Mouse (Mus musculus) erythroid progenitor cell, adult 5-6 weeks (primary cell): ENCODE measurements around the gene Clic6. TPM values are rescaled to one million over a fixed set of nuclear protein-coding genes. Genes with fewer than 3 reads are reported as not detected.

Source experiments
- ATAC-seq: replicated peaks from 2 replicates; pipeline ENCODE4 v1.8.0; 2016; ENCODE audit warnings: moderate number of reproducible peaks, mild to moderate bottlenecking, moderate TSS enrichment, inconsistent platforms; ENCODE audit not compliant: poor library complexity, low FRiP score, severe bottlenecking
- total RNA-seq, 2 experiments: library from RNA; stranded (forward) in 1 of 2; stranded (reverse) in 1 of 2; fragments of 150-400 nt in 1 of 2; fragments of 186-747, 209-891 nt in 1 of 2; gene quantifications; 2 replicates each; pipeline versions ENCODE4 v1.2.3 to v1.2.4; 2015 to 2017; ENCODE audit warnings: low replicate concordance in 2 of 2

The Clic6 gene
- total RNA-seq, 2 experiments from 2014 or later, result not detected

GRCm38 (mm10) chr16:92578915-92579653 is 93.5 kb downstream of the Clic6 start:
- ATAC-seq, result no peak

GRCm38 (mm10) chr16:92580981-92581380 is 95.4 kb downstream of the Clic6 start:
- no peak for ATAC-seq

GRCm38 (mm10) chr16:92581767-92582166 is 96.2 kb downstream of the Clic6 start:
- ATAC-seq, result no peak

DNA sequence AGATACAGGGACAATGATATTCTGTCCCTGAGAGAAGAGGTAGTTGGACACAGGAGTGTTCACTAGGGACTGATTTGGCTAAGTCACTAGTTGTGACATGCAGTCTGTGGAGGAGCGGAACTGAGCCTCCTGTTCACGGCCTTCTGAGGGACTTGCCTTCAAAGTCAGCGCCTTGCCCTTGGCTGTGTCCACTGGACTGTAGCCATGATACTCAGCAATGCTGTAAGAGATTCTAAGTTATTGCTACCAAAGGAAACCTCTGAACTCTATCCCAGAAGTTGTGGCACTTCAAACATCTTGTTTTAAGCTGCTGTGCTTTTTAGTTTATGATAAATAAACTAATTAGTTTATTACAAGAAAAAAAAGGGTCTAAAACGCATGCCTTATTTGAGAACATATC is 102.3 kb downstream of the Clic6 start:
- ATAC-seq, result no peak

Other genes with a start within 250 kb of the Clic6 start
- not detected in 2 replicates for gene Kcne2, start 193.3 kb upstream of the Clic6 start, total RNA-seq (2015; ENCODE audit: low replicate concordance)
- not detected in 2 replicates for gene Kcne2, start 193.3 kb upstream of the Clic6 start, total RNA-seq (2017; ENCODE audit: low replicate concordance)
- 7.5 and 50.1 TPM in 2 replicates for gene Smim11, start 184.4 kb upstream of the Clic6 start, total RNA-seq (2015; ENCODE audit: low replicate concordance)
- gene Smim11, start 184.4 kb upstream of the Clic6 start, total RNA-seq (2017; ENCODE audit: low replicate concordance), result 20.7 and 28.7 TPM in 2 replicates
- not detected in 2 replicates for gene Fam243, start 164.3 kb upstream of the Clic6 start, total RNA-seq (2015; ENCODE audit: low replicate concordance)
- not detected in 2 replicates for gene Fam243, start 164.3 kb upstream of the Clic6 start, total RNA-seq (2017; ENCODE audit: low replicate concordance)
- not detected in 2 replicates for gene Kcne1, start 126.3 kb upstream of the Clic6 start, total RNA-seq (2015; ENCODE audit: low replicate concordance)
- not detected in 2 replicates for gene Kcne1, start 126.3 kb upstream of the Clic6 start, total RNA-seq (2017; ENCODE audit: low replicate concordance)
- gene Rcan1, start 14.9 kb upstream of the Clic6 start, total RNA-seq (2015; ENCODE audit: low replicate concordance), result 3.4 and 3.6 TPM in 2 replicates
- gene Rcan1, start 14.9 kb upstream of the Clic6 start, total RNA-seq (2017; ENCODE audit: low replicate concordance), result 1.0 and 3.9 TPM in 2 replicates